ENCODE assay signal across 14 mouse cellular contexts in genomic region chr5:93106048-93106447, GRCm38 (mm10).
"Had no signal": no experiment of that assay in that cellular context is flagged by ENCODE, and none has a peak within 500 bp of the region (broad histone marks: within the 10 kb centered on the region; RNA-seq: fewer than 3 reads in every experiment).

No protein-coding gene starts in this region.

- H3K9me3 ChIP-seq: midbrain, embryonic 12.5 days; neural tube, embryonic 12.5 days; stomach, embryonic 15.5 days had no signal

- H3K27me3 ChIP-seq: midbrain, embryonic 12.5 days; neural tube, embryonic 12.5 days; stomach, embryonic 15.5 days had no signal

- H3K4me2 ChIP-seq: lung, embryonic 14.5 days; midbrain, embryonic 12.5 days; neural tube, embryonic 12.5 days; stomach, embryonic 15.5 days had no signal

- ATAC-seq: midbrain, embryonic 16.5 days had no signal

- H3K9ac ChIP-seq: lung, embryonic 14.5 days; midbrain, embryonic 12.5 days; neural tube, embryonic 12.5 days; stomach, embryonic 15.5 days had no signal

- H3K27ac ChIP-seq: midbrain, embryonic 10.5 days; midbrain, embryonic 12.5 days; neural tube, embryonic 12.5 days; stomach, embryonic 15.5 days; stomach, postnatal 0 days had no signal

- DNase-seq: lung, adult 18-20 months; lung, embryonic 14.5 days; lung, postnatal 10 days; lung, postnatal 4 days; midbrain, embryonic 14.5 days; right cerebral cortex, postnatal 14 days; thymus, adult 2 months; thymus, postnatal 25 days had no signal

- H3K36me3 ChIP-seq: stomach, embryonic 15.5 days had no signal

- H3K4me3 ChIP-seq: midbrain, embryonic 10.5 days; midbrain, embryonic 12.5 days; neural tube, embryonic 12.5 days; stomach, embryonic 15.5 days had no signal
